Mouse (Mus musculus) neural tube, embryonic 10.5 days (tissue): ENCODE data around the gene Adam17.

Experiments used
- DNase-seq: peaks from one replicate; pipeline ENCODE4 v3.0.0-alpha.2; 2017; ENCODE audit warnings: low spot score; ENCODE audit errors: extremely low spot score

Gene Adam17

GRCm38 (mm10) chr12:21315923-21316868 lies 57.2 kb downstream of the Adam17 start, which contains the start of gene Iah1:
Gene Iah1, plus strand, starts transcription at chr12:21316389.
- DNase-seq, result peak; percentile 85

DNA sequence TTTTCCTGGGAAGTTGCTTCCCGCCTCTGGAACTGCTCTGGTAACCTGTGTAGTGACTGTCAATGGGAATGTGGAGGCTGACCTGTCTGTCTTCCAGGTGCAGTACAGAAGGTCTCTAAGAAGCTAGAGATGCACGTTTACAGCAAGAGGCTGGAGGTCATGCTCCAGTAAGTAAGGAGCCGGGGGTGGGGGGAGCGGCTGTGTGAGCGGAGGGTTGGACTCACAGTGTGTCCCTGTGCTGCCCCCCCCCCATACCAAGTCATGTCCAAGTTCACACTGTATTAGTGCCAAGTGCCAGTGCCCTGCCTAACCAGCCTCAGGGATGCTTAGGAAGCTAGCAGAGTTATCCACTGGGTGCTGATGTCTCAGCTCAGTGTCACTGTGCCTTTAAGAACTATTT lies 61.2 kb downstream of the Adam17 start:
- DNase-seq, result no peak

- no peak for DNase-seq
Observed at GRCm38 (mm10) chr12:21306721-21307120, 66.7 kb downstream of the Adam17 start.

DNA sequence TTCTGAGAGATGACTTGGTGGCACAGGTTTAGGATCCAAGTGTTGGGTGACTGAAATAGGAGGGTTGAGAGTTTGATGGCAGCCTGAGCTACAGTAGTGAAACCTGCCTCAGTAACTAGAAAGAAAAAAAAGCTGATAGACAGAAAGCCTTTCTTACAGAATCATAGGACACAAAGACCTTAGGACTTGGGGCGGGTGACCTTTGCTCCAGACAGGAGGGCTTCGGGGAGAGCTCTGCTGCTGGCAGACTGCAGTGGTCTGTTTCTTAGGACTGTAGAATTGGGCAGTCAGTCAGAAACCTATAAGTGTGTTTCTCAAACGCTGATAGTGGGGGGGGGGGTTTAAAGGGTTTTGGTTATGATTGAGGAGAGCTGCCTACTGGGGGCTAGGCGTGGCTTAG lies 67.7 kb downstream of the Adam17 start:
- DNase-seq, result no peak

- no peak for DNase-seq
Observed at GRCm38 (mm10) chr12:21302361-21302783, 71.1 kb downstream of the Adam17 start.

DNA sequence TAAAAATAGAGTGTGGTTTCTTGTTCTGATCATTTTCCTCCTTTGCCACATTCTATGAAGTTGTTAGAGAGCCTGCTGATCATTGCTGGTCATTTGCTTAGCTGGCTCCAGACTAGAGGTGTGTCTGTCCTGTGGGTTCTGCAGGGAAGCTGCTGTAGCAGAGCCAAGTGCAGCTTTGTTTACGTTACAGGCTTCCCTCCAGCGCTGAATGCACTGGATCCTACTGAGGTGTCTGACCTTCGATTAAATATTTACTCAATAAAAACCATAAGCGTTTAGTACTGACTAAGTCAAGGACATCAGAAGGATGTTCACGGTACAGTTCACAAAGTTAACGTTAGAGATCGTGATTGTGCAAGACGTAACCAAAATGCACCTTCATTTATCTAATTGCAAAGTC lies 71.5 kb downstream of the Adam17 start:
- no peak for DNase-seq

GRCm38 (mm10) chr12:21301324-21301723 lies 72.1 kb downstream of the Adam17 start:
- DNase-seq, result no peak

DNA sequence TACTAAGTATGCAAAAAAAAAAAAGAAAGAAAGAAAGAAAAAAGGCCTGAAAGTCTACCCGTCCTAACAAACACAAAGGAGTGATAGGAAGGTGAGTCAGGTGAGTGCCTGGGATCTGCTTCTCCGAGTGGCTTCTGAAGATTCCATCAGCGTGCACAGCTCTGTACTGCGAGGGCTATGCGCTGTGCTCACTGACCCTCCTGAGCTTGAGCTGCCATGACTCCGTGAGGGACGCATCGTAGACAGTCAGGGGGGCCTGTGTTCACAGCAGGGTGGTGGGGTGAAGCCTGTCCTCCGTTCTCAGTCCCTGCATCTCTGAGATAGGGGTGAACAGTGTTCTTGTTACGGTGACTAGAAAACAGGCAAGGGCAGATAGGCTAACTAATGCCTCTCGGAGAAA lies 74.6 kb downstream of the Adam17 start:
- DNase-seq, result no peak

DNA sequence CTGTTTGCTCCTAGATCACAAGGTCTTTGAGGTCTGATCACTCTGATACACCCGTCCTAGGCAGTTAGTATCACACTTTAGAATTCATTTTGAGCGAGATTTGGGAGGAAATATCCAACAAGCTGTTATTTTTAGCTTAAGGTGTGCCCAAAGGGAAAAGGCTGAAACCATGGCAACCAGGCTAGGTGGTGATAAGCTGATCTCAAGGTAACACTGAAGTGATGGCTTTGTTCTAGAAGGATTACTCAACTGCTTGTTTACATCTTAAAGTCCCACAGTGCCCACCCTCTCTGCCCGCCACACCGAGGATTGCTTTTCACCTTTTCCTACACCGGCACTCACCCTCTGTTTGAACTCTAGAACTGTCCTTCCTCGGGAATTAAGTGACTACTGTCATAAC lies 83.8 kb downstream of the Adam17 start:
- DNase-seq, result no peak

- DNase-seq, result no peak
Observed at GRCm38 (mm10) chr12:21288716-21289395, 84.6 kb downstream of the Adam17 start.

DNA sequence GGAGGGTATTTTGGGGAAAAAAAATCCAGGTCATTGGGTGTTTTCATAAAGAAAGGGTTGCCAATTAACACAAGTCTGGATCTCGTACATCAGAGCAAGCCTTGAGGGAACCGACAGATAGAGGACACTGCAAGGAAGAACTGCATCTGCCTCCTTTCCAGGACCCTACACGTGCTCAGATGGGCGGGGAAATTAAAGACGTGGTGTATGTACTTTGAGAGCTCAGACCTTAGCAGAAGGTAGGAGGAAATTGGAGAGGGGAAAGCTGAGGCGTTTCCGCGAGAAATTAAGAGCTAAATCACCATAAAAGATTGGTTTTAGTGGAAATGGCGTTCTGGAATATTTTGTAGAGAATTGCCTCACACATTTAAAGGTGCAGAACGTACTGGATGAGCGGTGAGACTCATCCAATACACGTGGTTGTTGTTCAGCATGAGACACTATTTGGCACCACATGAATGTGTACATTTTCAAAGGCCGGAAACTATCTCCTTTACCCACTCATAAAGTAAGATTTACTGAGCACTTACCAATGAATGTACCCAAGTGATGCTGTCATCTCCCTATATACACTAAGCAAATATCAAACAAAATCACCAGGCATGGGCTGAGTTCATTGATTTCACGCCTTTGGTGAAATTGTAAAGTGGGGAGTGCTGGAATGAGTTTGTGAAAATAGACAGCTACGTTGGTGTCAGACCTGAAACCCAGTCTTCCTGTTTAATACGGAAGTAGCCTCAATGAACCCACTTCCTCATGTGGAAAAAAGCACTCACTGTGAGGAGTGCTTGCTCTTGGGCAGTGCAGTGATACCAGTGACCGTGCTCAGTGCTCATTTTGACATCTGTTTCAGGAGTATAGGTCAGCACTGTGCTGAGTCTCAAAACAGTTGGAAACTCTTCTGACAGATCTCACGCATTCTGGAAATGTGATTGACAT lies 86.5 kb downstream of the Adam17 start:
- no peak for DNase-seq

GRCm38 (mm10) chr12:21286243-21286622 lies 87.2 kb downstream of the Adam17 start, which contains the start of gene Itgb1bp1:
Gene Itgb1bp1, minus strand, starts transcription at chr12:21286284.
- peak; percentile 98 for DNase-seq

DNA sequence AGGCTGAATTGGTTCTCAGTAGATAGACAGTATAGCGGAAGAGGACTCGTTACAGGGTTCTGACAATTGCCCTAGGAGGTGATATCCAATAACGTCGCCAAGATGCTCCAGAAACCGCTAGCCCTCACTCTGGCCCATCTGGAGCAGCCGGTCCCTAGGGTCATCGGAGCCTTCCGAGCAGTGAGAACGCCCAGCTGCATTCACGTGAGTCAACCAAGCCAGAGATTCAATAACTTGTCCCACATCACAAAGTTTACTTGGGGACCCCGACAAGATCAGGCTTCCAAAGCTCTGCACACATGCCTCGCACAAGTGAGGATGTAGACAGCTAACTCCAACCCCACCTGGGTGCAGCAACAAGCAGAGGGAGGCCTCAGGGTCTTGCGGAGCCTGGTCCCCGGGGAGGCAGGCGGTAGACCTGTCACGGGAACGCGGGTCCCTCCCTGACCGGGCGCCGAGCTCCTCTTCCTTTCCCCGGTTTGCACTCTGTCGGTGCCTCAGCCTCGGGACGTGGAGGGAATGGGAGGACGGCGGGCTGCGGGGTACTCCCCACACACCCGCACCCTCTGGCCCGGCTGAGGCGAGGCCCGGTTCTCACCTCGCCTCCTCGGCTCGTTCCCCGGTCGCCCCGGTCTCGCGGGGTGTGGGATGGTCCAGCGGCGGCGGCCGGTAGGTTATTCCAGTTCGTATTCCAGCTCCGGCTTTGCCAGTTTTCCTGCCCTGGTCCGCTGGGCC lies 87.8 kb downstream of the Adam17 start:
- no peak for DNase-seq

DNA sequence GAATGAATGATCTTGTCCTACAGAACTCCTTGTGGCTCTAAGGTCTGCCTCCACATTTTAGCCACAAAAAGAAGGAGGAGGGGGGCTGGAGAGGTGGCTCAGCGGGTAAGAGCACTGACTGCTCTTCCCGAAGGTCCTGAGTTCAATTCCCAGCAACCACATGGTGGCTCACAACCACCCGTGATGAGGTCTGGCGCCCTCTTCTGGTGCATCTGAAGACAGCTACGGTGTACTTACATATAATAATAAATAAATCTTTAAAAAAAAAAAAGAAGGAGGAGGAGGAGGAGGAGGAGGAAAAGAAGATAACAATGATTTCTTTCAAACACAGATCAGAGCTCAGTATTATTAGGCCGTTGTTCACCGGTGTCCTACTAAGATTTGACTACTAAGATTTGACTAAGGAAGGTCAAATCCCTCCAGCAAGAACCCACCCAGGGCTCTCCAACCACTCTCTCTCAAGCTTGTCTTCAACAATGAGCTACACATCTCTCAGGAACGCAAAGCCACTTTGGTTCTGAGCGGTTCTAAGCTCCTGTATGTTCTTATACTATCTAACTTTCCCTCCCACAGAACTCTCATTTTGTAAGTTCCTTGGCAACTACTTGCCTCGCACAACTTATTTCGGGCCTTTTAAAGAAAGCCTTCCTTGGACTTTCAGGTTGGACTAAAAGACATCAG lies 88.5 kb downstream of the Adam17 start, which contains the start of gene Cpsf3:
Gene Cpsf3 (plus strand): TSS at position 631 of the 681 bp plus-strand sequence.
- DNase-seq, result no peak

- no peak for DNase-seq
Observed at GRCm38 (mm10) chr12:21277352-21277864, 96.0 kb downstream of the Adam17 start.

DNA sequence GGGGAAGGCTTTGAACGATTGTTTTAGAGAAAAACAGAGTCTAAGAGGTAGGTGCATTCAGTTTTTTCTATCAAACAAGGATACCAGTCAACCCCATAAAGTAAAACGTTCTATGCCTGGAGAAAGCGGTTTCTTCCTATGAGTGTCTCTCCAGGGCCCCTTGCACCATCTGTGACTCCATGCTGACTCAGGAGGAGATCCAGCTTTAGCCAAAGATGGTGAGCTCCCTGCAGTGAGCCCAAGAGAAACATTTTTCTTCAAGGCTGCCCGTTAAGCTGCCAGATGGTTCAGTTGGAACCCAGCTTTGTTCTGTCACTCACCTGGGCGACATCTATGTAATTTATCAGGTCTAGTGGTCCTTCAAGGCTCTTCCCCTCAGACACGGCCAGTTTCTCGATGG lies 99.0 kb downstream of the Adam17 start:
- DNase-seq, result no peak
